Mouse (Mus musculus) liver, embryonic 14.5 days (tissue): Measurements from ENCODE around the gene Dhx40.

Experiments used
- CTCF ChIP-seq: IDR thresholded peaks from 2 replicates; pipeline ENCODE4 v1.5.1; 2016; ENCODE audit warnings: antibody characterized with exemption, low read depth, control low read depth
- EP300 ChIP-seq: IDR thresholded peaks from 2 replicates; pipeline ENCODE4 v1.6.1; 2016; ENCODE audit warnings: antibody characterized with exemption, low read depth

DNA sequence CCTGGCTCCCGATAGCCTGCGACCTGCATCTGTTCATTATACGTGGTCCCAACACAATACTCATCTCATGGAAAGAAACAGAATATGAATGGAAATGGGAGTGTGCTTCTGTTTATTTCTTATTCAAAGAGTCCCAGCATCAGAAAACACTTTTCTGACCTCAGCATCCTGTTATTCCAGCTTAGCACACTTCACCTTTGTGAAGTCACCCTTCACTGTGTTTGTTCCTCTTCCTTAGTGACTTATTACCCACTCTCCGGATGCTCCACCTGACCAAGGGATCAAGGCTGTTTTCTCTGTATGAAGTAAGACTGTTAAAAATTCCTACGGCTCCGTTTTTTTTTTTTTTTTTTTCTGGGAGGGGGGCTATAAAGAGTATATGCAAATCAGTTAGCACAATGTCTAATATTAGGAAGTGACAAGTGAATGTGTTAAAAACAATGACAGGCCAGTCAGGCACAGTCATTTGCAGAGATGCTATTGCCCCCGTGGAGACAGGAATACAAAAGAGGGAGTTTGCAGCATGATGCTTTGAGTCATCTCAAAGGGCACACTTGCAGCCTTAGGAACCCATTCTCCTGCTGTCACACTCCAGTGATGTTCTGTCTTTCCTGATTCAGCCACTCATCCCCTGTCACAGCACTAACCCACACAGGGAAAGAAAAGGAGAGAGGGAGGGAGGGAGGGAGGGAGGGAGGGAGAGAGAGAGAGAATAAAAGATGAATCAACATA, 32.3 kb upstream of the Dhx40 start:
- TF ChIP-seq CTCF = no peak
- TF ChIP-seq EP300 = no peak
